Mouse (Mus musculus): ENCODE results near the gene Bak1.
A peak's percentile ranks its signal among the peaks of the same experiment; 100 is the strongest.

Gene Bak1

GRCm38 (mm10) chr17:27028909-27029308 is at the start of gene Bak1:
Gene Bak1 (minus strand): TSS chr17:27029009.
- no peak for DNase-seq (ENCODE audit: low read depth)

GRCm38 (mm10) chr17:27078499-27078898 is 49.7 kb upstream of the Bak1 start:
- DNase-seq (ENCODE audit: low read depth): no peak

- DNase-seq (ENCODE audit: low read depth): peak; percentile 46
These were observed 49.1 kb upstream of the Bak1 start for GRCm38 (mm10) chr17:27077920-27078319.

DNA sequence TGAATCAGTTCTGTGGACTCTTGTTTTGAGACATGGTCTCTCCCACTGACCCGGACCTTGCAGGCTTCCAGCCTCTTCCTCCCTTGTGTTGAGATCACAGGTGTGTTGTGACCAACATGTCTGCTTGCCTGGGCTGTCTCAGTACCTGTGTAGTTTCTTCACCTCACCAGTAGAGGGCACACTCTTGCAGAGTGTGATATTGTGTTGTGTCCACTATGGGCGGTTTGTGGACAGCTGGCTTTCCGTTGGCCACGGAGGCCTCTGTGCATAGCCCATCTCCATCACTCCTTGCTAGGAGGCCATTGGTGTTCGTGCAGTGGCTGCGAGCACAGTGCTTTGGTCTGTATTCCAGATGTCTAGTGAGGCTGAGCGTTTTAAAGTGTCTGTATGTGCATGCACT is 48.3 kb upstream of the Bak1 start:
- DNase-seq (ENCODE audit: low read depth): no peak

GRCm38 (mm10) chr17:27074849-27075745 is 46.3 kb upstream of the Bak1 start:
- DNase-seq (ENCODE audit: low read depth): no peak

- DNase-seq (ENCODE audit: low read depth): no peak
These were observed 45.4 kb upstream of the Bak1 start for GRCm38 (mm10) chr17:27074236-27074635.

DNA sequence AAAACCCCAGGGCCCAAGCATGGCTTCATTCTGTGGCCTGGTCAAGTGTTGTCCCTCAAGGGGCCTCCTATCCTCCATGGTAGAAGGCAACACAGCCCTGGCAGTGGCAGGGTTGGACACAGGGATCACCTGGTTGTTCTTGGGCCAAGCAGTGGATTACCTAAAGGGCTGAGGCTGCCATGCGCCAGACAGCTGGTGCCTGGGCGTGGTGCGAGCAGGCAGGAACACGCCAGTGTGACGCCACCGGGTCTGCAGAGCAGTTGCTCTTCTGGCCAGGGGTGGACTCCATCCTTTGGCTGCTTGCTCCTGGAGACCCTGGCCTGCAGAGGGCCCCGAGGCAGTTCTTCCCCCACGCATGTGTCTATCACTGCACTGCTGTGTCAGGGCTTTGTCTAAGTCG is 45.0 kb upstream of the Bak1 start:
- DNase-seq (ENCODE audit: low read depth): no peak

DNA sequence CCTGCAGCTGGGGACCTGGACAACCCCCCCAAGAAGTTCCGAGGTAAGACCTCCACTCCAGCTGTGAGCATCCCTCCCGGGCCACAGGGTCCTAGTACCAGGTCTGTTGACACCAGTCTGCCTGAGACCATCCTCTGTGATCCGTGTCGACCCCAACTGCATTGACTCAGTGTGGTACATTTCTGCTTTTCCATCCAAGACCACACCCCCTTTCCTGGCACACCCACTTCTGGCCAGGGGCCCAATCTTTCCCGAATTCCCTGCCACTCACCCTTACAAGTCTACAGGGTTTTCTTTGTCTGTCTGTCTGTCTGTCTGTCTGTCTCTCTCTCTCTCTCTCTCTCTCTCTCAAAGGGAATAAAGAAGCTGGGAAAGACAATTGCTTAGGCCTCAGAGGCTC is 44.3 kb upstream of the Bak1 start:
- peak; percentile 57 for DNase-seq (ENCODE audit: low read depth)

DNA sequence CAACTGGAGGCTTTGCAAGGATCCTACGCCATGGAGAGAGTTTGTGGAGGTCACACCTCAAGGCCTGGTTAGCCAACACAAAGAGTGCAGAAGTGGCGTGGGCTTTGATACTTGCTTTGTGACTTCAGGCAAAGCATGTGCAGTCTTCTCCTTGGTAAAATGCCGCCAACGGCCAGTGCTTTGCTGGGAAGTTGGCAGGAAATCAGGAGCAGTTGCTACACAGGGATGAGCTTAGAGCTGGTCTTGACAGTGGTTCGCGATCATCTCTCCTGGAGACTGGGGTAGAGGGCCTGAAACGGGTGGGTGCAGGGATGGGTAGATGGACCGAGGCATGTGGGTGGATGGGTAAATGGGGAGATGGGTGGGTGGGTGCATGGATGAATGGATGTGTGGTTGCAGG is 43.6 kb upstream of the Bak1 start:
- no peak for DNase-seq (ENCODE audit: low read depth)

GRCm38 (mm10) chr17:27071630-27072029 is 42.8 kb upstream of the Bak1 start:
- peak; percentile 29 for DNase-seq (ENCODE audit: low read depth)

DNA sequence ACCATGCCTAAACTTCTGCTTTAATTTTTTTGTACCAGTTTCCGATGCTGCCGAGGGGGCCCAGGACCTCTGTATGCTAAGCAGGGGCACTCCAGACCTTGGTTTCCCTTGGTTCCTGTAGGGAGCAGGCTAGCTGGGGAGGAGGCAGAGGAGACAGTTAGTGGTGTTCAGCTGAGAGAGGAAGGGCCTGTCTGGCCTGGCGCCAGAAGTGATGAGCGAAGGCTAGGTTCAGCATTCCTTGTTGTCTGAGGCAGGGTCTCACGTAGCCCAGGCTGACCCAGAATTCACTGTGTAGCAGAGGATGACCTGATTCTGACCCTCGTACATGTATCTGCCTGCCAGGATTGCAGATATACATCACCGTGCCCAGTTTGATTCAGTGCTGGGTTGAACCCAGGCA is 42.1 kb upstream of the Bak1 start:
- no peak for DNase-seq (ENCODE audit: low read depth)

DNA sequence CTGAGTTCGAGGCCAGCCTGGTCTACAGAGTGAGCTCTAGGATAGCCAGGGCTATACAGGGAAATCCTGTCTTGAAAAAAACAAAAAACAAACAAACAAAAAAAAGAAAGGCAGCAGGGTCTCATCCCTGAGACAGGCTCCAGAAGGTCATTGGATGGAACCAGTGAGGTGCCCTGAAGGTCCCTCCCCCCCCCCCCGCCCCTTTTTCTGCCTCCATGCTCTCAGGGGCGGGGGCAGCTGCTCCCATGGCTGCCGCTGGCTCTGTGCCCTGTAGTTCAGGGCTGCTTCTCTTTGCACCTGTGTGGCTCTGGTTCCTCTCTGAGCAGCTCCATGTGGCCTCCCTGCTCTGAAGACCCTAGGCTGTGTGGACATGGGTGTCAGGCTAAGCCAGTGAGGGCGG is 40.3 kb upstream of the Bak1 start:
- no peak for DNase-seq (ENCODE audit: low read depth)

- no peak for DNase-seq (ENCODE audit: low read depth)
These were observed 37.3 kb upstream of the Bak1 start for GRCm38 (mm10) chr17:27066065-27066464.

- DNase-seq (ENCODE audit: low read depth): no peak
These were observed 35.4 kb upstream of the Bak1 start for GRCm38 (mm10) chr17:27064195-27064594.

- DNase-seq (ENCODE audit: low read depth): no peak
These were observed 34.9 kb upstream of the Bak1 start for GRCm38 (mm10) chr17:27063717-27064116.

- no peak for DNase-seq (ENCODE audit: low read depth)
These were observed 33.9 kb upstream of the Bak1 start for GRCm38 (mm10) chr17:27062684-27063083.

DNA sequence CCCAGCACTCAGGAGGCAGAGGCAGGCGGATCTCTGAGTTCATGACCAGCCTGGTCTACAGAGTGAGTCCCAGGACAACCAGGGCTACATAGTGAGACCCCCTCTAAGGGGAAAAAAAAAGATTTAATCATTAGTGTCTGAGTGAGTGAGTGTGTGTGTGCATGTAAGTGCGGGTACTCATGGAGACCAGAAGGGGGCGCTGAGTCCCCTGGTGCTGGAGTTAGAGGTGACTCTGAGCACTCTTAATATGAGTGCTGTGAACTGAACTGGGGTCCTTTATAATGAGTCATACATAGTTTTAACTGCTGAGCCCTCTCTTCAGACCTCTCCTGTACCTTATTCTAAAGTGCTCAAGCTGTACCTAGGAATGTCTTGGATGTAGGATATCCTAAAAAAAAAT is 32.9 kb upstream of the Bak1 start:
- no peak for DNase-seq (ENCODE audit: low read depth)

- no peak for DNase-seq (ENCODE audit: low read depth)
These were observed 31.9 kb upstream of the Bak1 start for GRCm38 (mm10) chr17:27060698-27061097.

GRCm38 (mm10) chr17:27057517-27058055 is 28.8 kb upstream of the Bak1 start:
- DNase-seq (ENCODE audit: low read depth): peak; percentile 22

- peak; percentile 89 for DNase-seq (ENCODE audit: low read depth)
These were observed 28.2 kb upstream of the Bak1 start, which contains the start of gene Itpr3 for GRCm38 (mm10) chr17:27056812-27057516. Gene Itpr3 (plus strand): TSS chr17:27057304.

DNA sequence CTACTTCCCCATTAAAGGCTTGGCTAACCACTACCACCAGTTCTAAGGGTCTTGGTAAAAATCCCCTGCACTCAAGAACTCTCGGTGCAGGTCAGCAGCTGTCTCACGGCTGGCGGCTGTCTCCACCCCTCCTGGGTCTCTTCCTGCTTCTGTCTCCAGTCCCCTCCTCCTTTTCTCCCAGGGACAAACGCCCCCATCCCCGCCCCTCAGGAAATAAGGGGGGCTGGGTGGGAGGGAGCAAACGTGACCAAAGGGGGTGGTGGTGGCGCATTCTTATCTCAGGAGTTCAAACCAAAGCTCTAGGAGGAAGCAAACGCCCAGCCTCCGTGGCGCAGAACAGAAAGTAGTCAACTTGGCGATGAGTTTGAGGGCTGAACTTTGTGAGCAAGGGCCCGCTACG is 27.4 kb upstream of the Bak1 start:
- DNase-seq (ENCODE audit: low read depth): peak; percentile 92

- peak; percentile 90 for DNase-seq (ENCODE audit: low read depth)
These were observed 22.7 kb upstream of the Bak1 start for GRCm38 (mm10) chr17:27051514-27051913.

DNA sequence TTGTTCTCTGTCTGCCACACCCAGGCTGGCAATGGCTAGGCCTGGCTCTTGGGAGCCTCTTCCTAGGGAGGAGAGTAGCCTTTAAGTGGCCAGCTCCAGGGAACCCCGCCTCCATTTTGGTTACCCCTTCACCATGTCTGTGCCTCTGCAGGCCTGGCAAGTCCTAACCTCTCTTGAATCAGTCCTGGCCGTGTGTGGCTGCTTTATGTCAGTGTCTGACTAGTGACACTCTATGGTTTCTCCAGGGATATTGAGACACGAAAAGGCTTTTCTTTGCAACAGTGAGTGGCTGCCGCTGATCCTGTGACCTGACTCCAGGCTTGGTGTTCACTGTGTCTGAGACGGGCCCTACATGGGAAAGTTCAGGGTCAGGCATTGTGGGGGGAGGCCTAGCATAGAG is 22.0 kb upstream of the Bak1 start:
- DNase-seq (ENCODE audit: low read depth): peak; percentile 20

Measured in NIH3T3 (cell line).